ENCODE assay signal across 12 mouse cellular contexts in the genomic region with DNA sequence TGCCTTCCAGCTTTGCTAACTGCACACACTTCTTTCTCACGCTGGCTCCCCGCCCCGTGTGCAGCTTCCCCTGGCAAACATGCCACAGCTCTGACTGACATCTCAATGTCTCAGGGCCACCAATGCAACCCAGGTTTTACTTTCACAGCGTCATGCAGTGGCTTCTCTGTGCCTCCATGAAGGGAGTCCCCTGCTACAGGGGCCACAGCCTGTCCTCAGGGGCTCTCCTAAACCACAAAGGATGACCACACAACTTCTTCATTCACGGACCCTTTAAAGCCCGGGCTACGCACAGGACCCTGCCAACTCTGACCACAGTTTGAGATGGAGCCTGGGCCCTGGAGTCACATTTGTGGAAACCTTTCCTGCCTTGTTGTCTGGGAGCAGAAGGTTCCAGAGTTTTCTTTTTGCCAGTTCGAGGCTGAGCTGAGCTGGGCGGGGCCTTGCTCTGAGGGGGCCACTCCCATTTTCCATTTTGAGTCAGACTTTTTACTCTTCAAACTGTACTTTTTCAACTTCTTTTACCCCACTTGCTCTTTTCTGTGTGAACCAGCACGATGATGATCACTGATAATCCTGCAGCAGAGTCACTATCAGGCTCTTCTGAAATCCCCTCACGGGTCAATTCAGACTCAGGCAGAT.
A peak's percentile ranks its signal among the peaks of the same experiment; 100 is the strongest.
DNase-seq lines count a peak whose midpoint lies in the region; ATAC-seq and TF ChIP-seq lines count a peak whose summit lies in the region.
"Had no signal": no experiment of that assay in that cellular context is flagged by ENCODE, and none has a peak within 500 bp of the region (broad histone marks: within the 10 kb centered on the region; RNA-seq: fewer than 3 reads in every experiment).

No protein-coding gene starts in this region.

- no peaks in the 10 kb centered on the region for H3K27me3 ChIP-seq in lung, embryonic 15.5 days
- H3K27me3 ChIP-seq in lung, postnatal 0 days (replicated peaks; ENCODE audit: insufficient read depth, low read length): no peaks in the 10 kb centered on the region
- no peaks in the 10 kb centered on the region for H3K27me3 ChIP-seq in stomach, embryonic 14.5 days (ENCODE audit: control insufficient read depth, insufficient read depth, low read length)

- no peak overlapping the region for H3K4me2 ChIP-seq in lung, embryonic 15.5 days
- H3K4me2 ChIP-seq in lung, postnatal 0 days (replicated peaks; ENCODE audit: low read depth, low read length): no peak overlapping the region
- H3K4me2 ChIP-seq in stomach, embryonic 14.5 days (replicated peaks; ENCODE audit: low read depth, low read length): no peak overlapping the region

- H3K36me3 ChIP-seq in lung, embryonic 15.5 days: no peaks in the 10 kb centered on the region
- H3K36me3 ChIP-seq in lung, postnatal 0 days (ENCODE audit: insufficient read depth, low read length): no peaks in the 10 kb centered on the region
- H3K36me3 ChIP-seq in stomach, embryonic 14.5 days (ENCODE audit: control insufficient read depth, insufficient read depth, low read length): no peaks in the 10 kb centered on the region
- H3K36me3 ChIP-seq: embryonic facial prominence, embryonic 10.5 days had no signal

- no peak for TF ChIP-seq CTCF in lung, postnatal 0 days (IDR thresholded peaks at IDR 0.05)

- peaks cover 17% of the 10 kb centered on the region; the same call in 1 of the 2 replicates for H3K4me1 ChIP-seq in lung, embryonic 15.5 days
- no peaks in the 10 kb centered on the region for H3K4me1 ChIP-seq in lung, postnatal 0 days (ENCODE audit: insufficient read depth, low read depth, low read length)
- 0 out of 2 replicates have a peak, but pooled peaks cover 3% of the 10 kb centered on the region for H3K4me1 ChIP-seq in stomach, embryonic 14.5 days (ENCODE audit: control insufficient read depth, insufficient read depth, low read length)

- peak overlapping the region; percentile 53 for H3K27ac ChIP-seq in lung, embryonic 15.5 days
- no peak overlapping the region for H3K27ac ChIP-seq in lung, postnatal 0 days (ENCODE audit: low read length)
- H3K27ac ChIP-seq in stomach, embryonic 14.5 days (ENCODE audit: low read length): peak overlapping the region; percentile 57; the same call in 1 of the 2 replicates
- H3K27ac ChIP-seq: embryonic facial prominence, embryonic 10.5 days; liver, embryonic 14.5 days had no signal

- 75% methylated on average over 11 of the region's 11 CpGs for WGBS in lung, embryonic 15.5 days
- 70% methylated on average over 11 of the region's 11 CpGs for WGBS in lung, postnatal 0 days
- 75% methylated on average over 11 of the region's 11 CpGs for WGBS in stomach, embryonic 14.5 days

- TF ChIP-seq EP300 in lung, postnatal 0 days (IDR thresholded peaks at IDR 0.05): no peak

- no peak overlapping the region for H3K9ac ChIP-seq in lung, embryonic 15.5 days
- no peak overlapping the region for H3K9ac ChIP-seq in lung, postnatal 0 days (replicated peaks; ENCODE audit: low read depth)
- H3K9ac ChIP-seq in stomach, embryonic 14.5 days (replicated peaks; ENCODE audit: low read depth, low read length): no peak overlapping the region
- H3K9ac ChIP-seq: liver, embryonic 14.5 days had no signal

- no peak overlapping the region for H3K4me3 ChIP-seq in lung, embryonic 15.5 days
- no peak overlapping the region for H3K4me3 ChIP-seq in lung, postnatal 0 days (ENCODE audit: low read depth, low read length)
- no peak overlapping the region for H3K4me3 ChIP-seq in stomach, embryonic 14.5 days (ENCODE audit: low read depth, low read length)
- H3K4me3 ChIP-seq: embryonic facial prominence, embryonic 10.5 days had no signal

- no peaks in the 10 kb centered on the region for H3K9me3 ChIP-seq in lung, embryonic 15.5 days
- no peaks in the 10 kb centered on the region for H3K9me3 ChIP-seq in lung, postnatal 0 days (ENCODE audit: low read length)
- no peaks in the 10 kb centered on the region for H3K9me3 ChIP-seq in stomach, embryonic 14.5 days (ENCODE audit: control insufficient read depth, low read depth, low read length)
- H3K9me3 ChIP-seq: embryonic facial prominence, embryonic 10.5 days had no signal

- DNase-seq in lung, postnatal 0 days (ENCODE audit: low spot score): no peak
- no peak for DNase-seq in gastrocnemius, adult 8-10 months (ENCODE audit: low spot score in 2 of 2)
- no peak for DNase-seq in adrenal gland, adult 18-20 months (ENCODE audit: low spot score in 2 of 2)
- DNase-seq: cerebellum, adult 11-12 months; left cerebral cortex, postnatal 4 days; thymus, postnatal 36 days had no signal

- ATAC-seq in lung, embryonic 15.5 days (ENCODE audit: borderline replicate concordance, extremely low read depth, low FRiP score, low TSS enrichment): no peak
- no peak for ATAC-seq in lung, postnatal 0 days
- peak; percentile 45 for ATAC-seq in CD4-positive, CD25-positive, alpha-beta regulatory T cell, adult 4 months
- peak; percentile 14 to 59; a peak in 1 of 4 replicates for ATAC-seq in hematopoietic stem cell, adult 5-6 weeks (replicated peaks in 1 of 2; ENCODE audit: insufficient read depth in 1 of 2, low FRiP score in 2 of 2, low TSS enrichment in 1 of 2, low read depth in 1 of 2, poor library complexity in 2 of 2, severe bottlenecking in 2 of 2)
- ATAC-seq in stomach, embryonic 14.5 days (ENCODE audit: insufficient number of reproducible peaks, insufficient read depth, low FRiP score, low read depth): no peak

Comparison
In these comparisons a context has a peak if more than half of its experiments do, and no peak if none do; other contexts are left out.
1. ATAC-seq: peak in CD4-positive, CD25-positive, alpha-beta regulatory T cell, adult 4 months (single experiment) and hematopoietic stem cell, adult 5-6 weeks (2 of 2); none in lung, embryonic 15.5 days (single experiment), lung, postnatal 0 days (single experiment) and stomach, embryonic 14.5 days (single experiment).